Mouse (Mus musculus) C2C12 (cell line): ENCODE measurements around the gene Cyp46a1. TPM values are rescaled to one million over a fixed set of nuclear protein-coding genes. Genes with fewer than 3 reads are reported as not detected.

Experiments
- H3K27me3 ChIP-seq: one replicate; pipeline ENCODE4 v1.6.1; 2011; ENCODE audit not compliant: control insufficient read depth, insufficient read depth, insufficient read length
- H3K36me3 ChIP-seq: one replicate; pipeline ENCODE4 v1.6.1; 2011; ENCODE audit not compliant: control insufficient read depth, insufficient read depth
- H3K4me3 ChIP-seq: one replicate; pipeline ENCODE4 v1.5.1; 2011; ENCODE audit warnings: mild to moderate bottlenecking, control low read depth; ENCODE audit not compliant: poor library complexity, insufficient read depth, severe bottlenecking
- H3K79me2 ChIP-seq: one replicate; pipeline ENCODE4 v1.6.1; 2011; ENCODE audit not compliant: control insufficient read depth, insufficient read depth
- H3K79me3 ChIP-seq: one replicate; pipeline ENCODE4 v1.6.1; 2011; ENCODE audit warnings: low read depth, control low read depth
- H3ac ChIP-seq: one replicate; pipeline ENCODE3; 2011; ENCODE audit warnings: low read depth; ENCODE audit not compliant: control insufficient read depth, insufficient read length
- CEBPB ChIP-seq: IDR thresholded peaks from one replicate; pipeline ENCODE4 v1.6.1; 2011; ENCODE audit warnings: low read depth, mild to moderate bottlenecking, control low read depth, moderate library complexity
- CTCF ChIP-seq: IDR thresholded peaks from one replicate; pipeline ENCODE4 v1.5.1; 2011; ENCODE audit not compliant: control insufficient read depth, insufficient read depth, insufficient read length
- FOSL1 ChIP-seq: IDR thresholded peaks from one replicate; pipeline ENCODE4 v1.8.0; 2011; ENCODE audit warnings: mild to moderate bottlenecking, low read length; ENCODE audit not compliant: poor library complexity, insufficient read depth, severe bottlenecking
- MAX ChIP-seq: IDR thresholded peaks from one replicate; pipeline ENCODE4 v1.6.1; 2011; ENCODE audit warnings: mild to moderate bottlenecking, control low read depth
- MYOD1 ChIP-seq: IDR thresholded peaks from one replicate; pipeline ENCODE4 v1.6.1; 2011; ENCODE audit warnings: low read depth; ENCODE audit not compliant: control insufficient read depth, insufficient read length
- MYOG ChIP-seq: IDR thresholded peaks from one replicate; pipeline ENCODE4 v1.6.1; 2011; ENCODE audit not compliant: control insufficient read depth, insufficient read length; ENCODE audit errors: extremely low read depth
- USF1 ChIP-seq: IDR thresholded peaks from one replicate; pipeline ENCODE4 v1.6.1; 2011; ENCODE audit warnings: low read depth, mild to moderate bottlenecking, control low read depth, moderate library complexity
- polyA plus RNA-seq: library from polyadenylated mRNA; unstranded; fragments of >200 nt; fragmentation: generic; extraction: Trizol; gene quantifications from one replicate; pipeline ENCODE4 v1.2.1, GENCODE M21; 2012; ENCODE audit warnings: missing spikeins

Gene Cyp46a1
- polyA plus RNA-seq, 1 experiment, result 0.67 TPM

GRCm38 (mm10) chr12:108389718-108390117 is 55.5 kb downstream of the Cyp46a1 start:
- TF ChIP-seq FOSL1 (no peak), CTCF (no peak), MAX (no peak), MYOG (no peak), CEBPB (no peak), USF1 (no peak), MYOD1 (no peak)
- Histone ChIP-seq H3K4me3 (no peak overlapping the region), H3K79me3 (no peaks in the 10 kb centered on the region), H3ac (no peak overlapping the region), H3K36me3 (peaks cover 9% of the 10 kb centered on the region), H3K79me2 (peaks cover 9% of the 10 kb centered on the region), H3K27me3 (no peaks in the 10 kb centered on the region)

DNA sequence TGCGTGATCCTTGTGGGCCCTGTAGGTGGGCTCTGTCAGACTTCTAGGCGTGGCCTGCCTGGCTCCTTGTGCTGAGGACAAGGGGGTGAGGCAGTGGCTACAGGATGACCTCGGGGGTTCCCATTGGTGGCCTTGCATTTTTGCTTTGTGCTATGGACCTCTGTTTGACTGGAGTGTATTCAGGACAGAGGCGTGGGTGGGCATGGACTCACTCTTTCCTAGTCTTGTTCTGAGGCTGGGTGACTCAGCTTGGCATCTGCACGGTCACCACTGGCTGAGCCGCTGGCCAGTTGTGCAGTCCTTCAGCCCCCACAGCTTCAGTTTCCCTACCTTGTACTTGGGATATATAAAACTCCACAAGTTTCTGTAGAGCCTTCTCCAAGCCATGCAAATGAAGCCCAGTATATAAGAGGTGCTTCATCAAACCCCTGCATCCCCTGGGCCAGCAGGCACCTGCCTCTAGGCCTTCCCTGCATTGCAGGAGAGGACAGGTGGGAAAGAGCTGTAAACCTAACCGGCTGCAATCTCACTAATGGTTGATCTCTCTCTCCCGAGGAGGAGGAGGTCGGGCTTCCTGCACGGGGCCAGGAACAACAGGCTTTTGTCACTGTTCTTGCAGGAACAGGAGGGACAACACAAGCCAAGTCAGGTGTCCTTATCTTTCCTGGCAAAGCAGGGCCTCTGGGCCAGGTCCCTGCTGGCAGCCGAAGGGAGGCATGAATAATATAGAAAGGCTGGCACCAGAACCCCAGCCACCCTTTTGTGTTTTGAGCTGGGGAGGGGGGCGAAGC is 58.3 kb downstream of the Cyp46a1 start:
- Histone ChIP-seq H3K79me3 (peaks cover 4% of the 10 kb centered on the region), H3K27me3 (no peaks in the 10 kb centered on the region), H3ac (peak overlapping the region; percentile 51), H3K79me2 (peaks cover 7% of the 10 kb centered on the region), H3K4me3 (no peak overlapping the region), H3K36me3 (no peaks in the 10 kb centered on the region)
- TF ChIP-seq MYOD1 (peak; percentile 59), MYOG (no peak), FOSL1 (peak; percentile 81)

- TF ChIP-seq FOSL1 (no peak), MYOD1 (no peak), CEBPB (no peak), CTCF (no peak)
- Histone ChIP-seq H3K36me3 (no peaks in the 10 kb centered on the region), H3K4me3 (no peak overlapping the region), H3ac (peak overlapping the region; percentile 51), H3K79me2 (peaks cover 7% of the 10 kb centered on the region), H3K27me3 (no peaks in the 10 kb centered on the region), H3K79me3 (peaks cover 4% of the 10 kb centered on the region)
Measured at GRCm38 (mm10) chr12:108393082-108393481, 58.9 kb downstream of the Cyp46a1 start.

DNA sequence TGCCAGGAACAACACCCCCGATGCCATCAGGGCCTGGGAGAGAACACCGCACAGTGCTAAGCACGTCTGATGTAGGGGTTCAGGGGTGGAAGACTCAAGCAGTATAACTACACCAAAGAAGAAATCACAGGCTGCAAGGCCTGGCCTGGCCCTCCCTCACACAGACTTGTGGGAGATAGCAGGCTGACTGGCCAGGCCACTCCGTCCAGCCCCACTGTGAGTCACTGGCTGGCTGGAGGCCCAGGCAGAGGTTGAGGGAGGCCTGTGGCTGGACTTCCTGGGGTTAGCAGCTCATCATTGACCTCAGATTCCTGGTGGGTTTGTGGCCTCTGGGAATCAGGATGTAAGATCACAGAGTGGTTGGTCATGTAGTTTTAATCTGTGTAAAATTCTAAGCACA is 59.5 kb downstream of the Cyp46a1 start:
- H3K79me2 ChIP-seq, result peaks cover 7% of the 10 kb centered on the region
- H3K4me3 ChIP-seq, result no peak overlapping the region
- H3ac ChIP-seq, result peak overlapping the region; percentile 51
- no peaks in the 10 kb centered on the region for H3K27me3 ChIP-seq
- H3K79me3 ChIP-seq, result peaks cover 4% of the 10 kb centered on the region
- peak; percentile 30 for TF ChIP-seq MYOD1
- TF ChIP-seq USF1, result no peak
- peak; percentile 76 for TF ChIP-seq FOSL1
- TF ChIP-seq MYOG, result no peak
- peak; percentile 1 for TF ChIP-seq CEBPB
- TF ChIP-seq MAX, result no peak
- no peak for TF ChIP-seq CTCF
- H3K36me3 ChIP-seq, result no peaks in the 10 kb centered on the region

DNA sequence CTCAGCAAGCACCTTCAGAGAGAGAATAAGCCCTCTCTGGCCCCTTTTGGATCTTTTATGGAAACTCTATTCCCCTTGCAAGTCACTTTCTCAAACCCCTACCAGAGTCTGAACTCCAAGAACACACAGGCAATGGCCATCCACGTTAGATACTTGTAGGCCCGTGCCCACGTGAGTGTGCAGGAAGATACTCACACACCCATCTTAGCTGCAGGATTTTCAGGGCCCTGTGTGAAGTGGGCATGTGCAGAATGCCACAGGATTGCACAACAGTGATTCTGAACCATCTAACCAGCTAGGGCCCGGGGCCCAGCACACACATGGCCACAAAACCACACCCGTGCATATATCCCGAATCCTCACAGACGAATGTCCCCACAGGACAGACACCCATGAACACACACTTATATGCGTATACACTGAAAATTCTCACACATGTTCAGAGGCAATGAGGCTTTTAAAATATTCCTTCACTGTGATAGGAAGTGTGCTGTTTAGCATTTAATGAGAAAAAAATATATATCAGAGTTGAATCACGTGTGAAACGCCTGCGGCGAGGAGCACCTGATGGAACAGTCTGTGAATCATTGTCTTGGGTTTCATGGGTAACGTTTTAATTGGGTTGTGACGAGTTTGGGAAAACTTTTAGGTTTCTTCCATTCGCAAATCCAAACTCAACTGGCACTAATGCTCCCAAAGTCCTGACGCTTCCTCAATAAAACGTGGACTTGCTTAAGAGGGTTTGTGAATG is 60.5 kb downstream of the Cyp46a1 start:
- Histone ChIP-seq H3K79me3 (peaks cover 4% of the 10 kb centered on the region), H3K36me3 (no peaks in the 10 kb centered on the region), H3K4me3 (no peak overlapping the region), H3K79me2 (peaks cover 7% of the 10 kb centered on the region), H3ac (no peak overlapping the region), H3K27me3 (no peaks in the 10 kb centered on the region)
- peak; percentile 83 for TF ChIP-seq MAX
- no peak for TF ChIP-seq MYOG
- TF ChIP-seq FOSL1, result peak; percentile 35
- no peak for TF ChIP-seq MYOD1
- peak; percentile 97 for TF ChIP-seq CEBPB
- peak; percentile 80 for TF ChIP-seq USF1

DNA sequence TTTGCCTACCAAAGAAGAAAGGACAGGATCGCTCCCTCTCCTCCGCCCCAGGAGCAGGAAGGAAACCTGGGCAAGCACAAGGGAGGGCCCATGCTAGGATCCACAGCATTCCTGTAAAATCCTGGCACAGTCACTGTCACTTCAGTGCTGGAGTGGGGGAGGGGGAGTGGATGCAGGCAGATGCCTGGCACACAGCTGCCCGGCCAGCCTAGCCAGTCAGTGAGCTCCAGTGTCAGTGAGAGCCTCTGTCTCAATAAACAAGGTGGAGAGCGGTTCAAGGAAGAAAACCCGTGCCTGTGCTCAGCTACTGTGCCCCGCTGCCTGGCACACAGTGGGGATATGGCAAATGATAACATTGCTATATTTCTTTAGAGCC is 61.1 kb downstream of the Cyp46a1 start:
- TF ChIP-seq CTCF, result no peak
- peak; percentile 59 for TF ChIP-seq MYOD1

More for the DNA sequence above, 61.1 kb downstream of the Cyp46a1 start:
- no peaks in the 10 kb centered on the region for H3K36me3 ChIP-seq
- no peak overlapping the region for H3K4me3 ChIP-seq
- H3K79me2 ChIP-seq, result peaks cover 7% of the 10 kb centered on the region
- peaks cover 4% of the 10 kb centered on the region for H3K79me3 ChIP-seq
- H3K27me3 ChIP-seq, result no peaks in the 10 kb centered on the region
- H3ac ChIP-seq, result peak overlapping the region; percentile 62
